8 mouse cellular contexts compared by ENCODE assay signal in genomic region chrX:141473470-141474302, GRCm38 (mm10). TPM values are rescaled to one million over a fixed set of nuclear protein-coding genes. Genes with fewer than 3 reads are reported as not detected.
A peak's percentile ranks its signal among the peaks of the same experiment; 100 is the strongest.
DNase-seq lines count a peak whose midpoint lies in the region; ATAC-seq lines count a peak whose summit lies in the region.

Gene Col4a6 (minus strand): TSS chrX:141474076.

- DNase-seq in urinary bladder, adult 2 months (ENCODE audit: low spot score), result peak; percentile 23
- DNase-seq in urinary bladder, postnatal 36 days (ENCODE audit: low spot score in 2 of 2), result no peak
- DNase-seq in kidney, adult 9 months, result peak; percentile 14
- no peak for DNase-seq in gastrocnemius, postnatal 25 days

- peak; percentile 34 for ATAC-seq in granulocyte monocyte progenitor cell, adult 5-6 weeks (replicated peaks; ENCODE audit: poor library complexity, severe bottlenecking)
- peak; percentile 30 for ATAC-seq in megakaryocyte progenitor cell, adult 5-6 weeks (replicated peaks; ENCODE audit: poor library complexity)
- no peak for ATAC-seq in erythroid progenitor cell, adult 5-6 weeks (replicated peaks; ENCODE audit: low FRiP score, poor library complexity, severe bottlenecking)
- no peak for ATAC-seq in inflammation-experienced regulatory T-cells, adult 6 months

RNA-seq across cellular contexts. Expression of gene Col4a6, which starts in this region (rescaled TPM):
- 28.1 and 32.6 TPM in 2 replicates for polyA plus RNA-seq in urinary bladder, adult 2 months (2012; rRNA removed)
- total RNA-seq in granulocyte monocyte progenitor cell, adult 5-6 weeks (2014; fragmentation: Nextera tagmentation), result not detected in 2 replicates
- total RNA-seq in granulocyte monocyte progenitor cell, adult 5-6 weeks (2017), result not detected in 2 replicates
- not detected in 2 replicates for total RNA-seq in megakaryocyte progenitor cell, adult 5-6 weeks (2015)
- not detected in 2 replicates for total RNA-seq in megakaryocyte progenitor cell, adult 5-6 weeks (2017)
- not detected in 2 replicates for total RNA-seq in erythroid progenitor cell, adult 5-6 weeks (2015; ENCODE audit: low replicate concordance)
- not detected in 2 replicates for total RNA-seq in erythroid progenitor cell, adult 5-6 weeks (2017; ENCODE audit: low replicate concordance)
- not detected for polyA plus RNA-seq in inflammation-experienced regulatory T-cells, adult 6 months (2017; shearing (Covaris generic))
- under 1 TPM; 0.11 to 0.18 TPM for total RNA-seq in gastrocnemius, postnatal 25 days (2021)

Comparison
In these comparisons a context has a peak if more than half of its experiments do, and no peak if none do; other contexts are left out.
1. RNA of gene Col4a6 (polyA plus RNA-seq): 28.1 to 32.6 TPM in urinary bladder, adult 2 months; not detected in inflammation-experienced regulatory T-cells, adult 6 months; every median in the first group is over 10 times any median in the second.
2. DNase-seq: peak in urinary bladder, adult 2 months (single experiment) and kidney, adult 9 months (single experiment); none in urinary bladder, postnatal 36 days (0 of 2) and gastrocnemius, postnatal 25 days (single experiment).
3. Peak in ATAC-seq in granulocyte monocyte progenitor cell, adult 5-6 weeks; RNA of the gene not detected or under 1 TPM.
4. Peak in ATAC-seq in megakaryocyte progenitor cell, adult 5-6 weeks; RNA of the gene not detected or under 1 TPM.